Mouse (Mus musculus) E14TG2a.4 (cell line): ENCODE measurements around the gene Cux2.

ENCODE experiments used
- CTCF ChIP-seq: conservative IDR thresholded peaks from 2 replicates; pipeline ENCODE4 v1.5.1; 2014; ENCODE audit warnings: low read length
- NANOG ChIP-seq: IDR thresholded peaks from 2 replicates; pipeline ENCODE4 v1.6.1; 2014; ENCODE audit warnings: borderline replicate concordance, low read length, mixed read lengths

GRCm38 (mm10) chr5:121839128-121839473 lies 210.8 kb downstream of the Cux2 start:
- TF ChIP-seq CTCF (no peak), NANOG (no peak)
